Comparison of ENCODE assay signal across 9 mouse cellular contexts in the genomic region with DNA sequence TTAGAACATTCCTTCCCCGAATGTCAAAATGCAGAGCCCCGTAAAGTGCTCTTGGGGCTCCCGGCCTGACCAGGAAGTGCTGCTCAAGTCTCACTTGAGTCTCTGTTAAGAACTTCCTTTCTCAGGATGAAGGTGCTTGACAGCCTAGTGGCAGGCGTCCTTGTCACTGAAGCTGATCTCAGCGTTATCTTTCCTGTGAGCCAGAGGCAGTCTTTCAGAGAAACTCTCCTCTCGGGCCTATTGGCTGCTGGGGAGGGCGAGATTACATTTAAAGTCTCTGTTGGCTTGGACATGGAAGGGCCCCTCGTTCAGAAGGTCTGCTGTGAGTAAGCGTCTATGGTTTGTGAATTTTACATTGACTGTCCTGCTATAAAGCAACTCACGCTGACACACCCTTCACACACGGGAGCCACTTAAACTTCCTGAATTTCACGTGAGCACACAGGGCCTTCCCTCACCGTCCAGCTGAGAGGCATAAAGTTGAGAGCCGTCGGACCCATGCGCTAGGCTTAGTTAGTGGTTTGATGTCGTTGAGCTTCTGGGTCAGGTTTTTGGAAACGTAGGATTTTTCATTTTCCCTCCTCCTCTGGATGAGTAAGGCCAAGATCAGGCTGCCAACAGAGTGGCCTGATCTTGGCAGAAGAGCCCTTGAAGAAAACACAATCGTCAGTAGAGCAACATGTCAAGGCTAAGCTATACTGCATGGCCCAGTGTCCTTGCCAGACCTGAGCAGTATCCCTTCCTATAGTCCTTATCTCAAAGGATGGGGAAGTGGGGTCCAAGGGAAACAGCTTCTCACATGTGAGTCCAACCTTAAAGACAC. TPM values are rescaled to one million over a fixed set of nuclear protein-coding genes. Genes with fewer than 3 reads are reported as not detected.
DNase-seq lines count a peak whose midpoint lies in the region; ATAC-seq and TF ChIP-seq lines count a peak whose summit lies in the region.
"Had no signal": no experiment of that assay in that cellular context is flagged by ENCODE, and none has a peak within 500 bp of the region (broad histone marks: within the 10 kb centered on the region; RNA-seq: fewer than 3 reads in every experiment).

No protein-coding gene starts in this region.

- intact Hi-C loops in heart, postnatal 10 days (cut with DNase I): no loop called here

- dilution Hi-C loops in CH12.LX (cut with MboI; ENCODE audit: extremely low pct_ligation_motif_present, extremely low pct_unique_long_range_greater_than_20kb, low sequenced_read_pairs): no loop called here

- H3K4me1 ChIP-seq in CH12.LX (ENCODE audit: control insufficient read depth in 1 of 2, insufficient read depth in 2 of 2): peaks cover 31 to 44% of the 10 kb centered on the region in 2 experiments

- H3K36me3 ChIP-seq in CH12.LX (replicated peaks in 1 of 2; ENCODE audit: control insufficient read depth in 1 of 2, insufficient read depth in 1 of 2, low read length in 1 of 2): peaks cover 0 to 16% of the 10 kb centered on the region in 2 experiments
- H3K36me3 ChIP-seq: limb, embryonic 13.5 days had no signal

- no peak for TF ChIP-seq EP300 in CH12.LX (IDR thresholded peaks at IDR 0.05; ENCODE audit: low read length)

- peak; percentile 64 to 74 for DNase-seq in adrenal gland, adult (ENCODE audit: inconsistent age in 2 of 2, low spot score in 1 of 2)
- DNase-seq in adrenal gland, postnatal 4 days (ENCODE audit: low spot score in 2 of 2): no peak
- DNase-seq in CH12.LX (ENCODE audit: extremely low read depth): peak; percentile 60
- peak; percentile 22 for DNase-seq in heart, postnatal 10 days
- no peak for DNase-seq in right cerebral cortex, postnatal 10 days (ENCODE audit: low spot score in 2 of 2)
- no peak for DNase-seq in layer of hippocampus, adult 9-10 months (ENCODE audit: low spot score)
- DNase-seq in kidney, postnatal 10 days: no peak

- TF ChIP-seq CTCF in CH12.LX (conservative IDR thresholded peaks at IDR 0.05 in 1 of 2, IDR thresholded peaks at IDR 0.05 in 1 of 2; ENCODE audit: low read depth in 2 of 2, low read length in 2 of 2): no peak

- peaks cover 37% of the 10 kb centered on the region for H3K79me2 ChIP-seq in CH12.LX (replicated peaks; ENCODE audit: control insufficient read depth, extremely low read depth, insufficient read depth, poor library complexity, severe bottlenecking)

- H3K27me3 ChIP-seq in CH12.LX (replicated peaks): no peaks in the 10 kb centered on the region
- H3K27me3 ChIP-seq: limb, embryonic 13.5 days had no signal

- H3K9me3 ChIP-seq in CH12.LX (replicated peaks; ENCODE audit: low read length): no peaks in the 10 kb centered on the region
- H3K9me3 ChIP-seq: limb, embryonic 13.5 days had no signal

- H3K9ac ChIP-seq in CH12.LX (ENCODE audit: insufficient read depth, low read depth): peak overlapping the region; percentile 89
- H3K9ac ChIP-seq: limb, embryonic 13.5 days had no signal

- TF ChIP-seq POLR2A in CH12.LX (IDR thresholded peaks at IDR 0.05; ENCODE audit: low read depth, low read length): no peak

- peak; percentile 44 for ATAC-seq in megakaryocyte, adult 5-6 weeks (ENCODE audit: poor library complexity, severe bottlenecking)

- TF ChIP-seq RAD21 in CH12.LX (IDR thresholded peaks at IDR 0.05; ENCODE audit: low read depth, low read length): no peak

- in situ Hi-C loops in CH12.LX (cut with MboI; ENCODE audit: low pct_ligation_motif_present, low pct_unique_long_range_greater_than_20kb, low sequenced_read_pairs): no loop called here

- peak overlapping the region; percentile 79 for H3K27ac ChIP-seq in CH12.LX (ENCODE audit: insufficient read depth, low read depth)
- H3K27ac ChIP-seq: limb, embryonic 13.5 days had no signal

- peak overlapping the region; percentile 82 to 88 (median 83) for H3K4me3 ChIP-seq in CH12.LX (replicated peaks in 1 of 3; ENCODE audit: low read depth in 2 of 3, low read length in 2 of 3, poor library complexity in 1 of 3)
- H3K4me3 ChIP-seq: limb, embryonic 13.5 days had no signal

- peak overlapping the region; percentile 74 for H3K4me2 ChIP-seq in CH12.LX (ENCODE audit: insufficient read depth, low read depth, poor library complexity, severe bottlenecking)
- H3K4me2 ChIP-seq: limb, embryonic 13.5 days had no signal

TF ChIP-seq in CH12.LX, 34 proteins besides CTCF, POLR2A, EP300 and RAD21:
- TF ChIP-seq CHD1 (IDR thresholded peaks at IDR 0.05; ENCODE audit: low read depth, low read length) (peak; percentile 67; the same call in 1 of the 2 replicates), POLR2AphosphoS2 (IDR thresholded peaks at IDR 0.05; ENCODE audit: low read depth, low read length) (no peak), USF1 (IDR thresholded peaks at IDR 0.05; ENCODE audit: low read depth, low read length) (no peak), MAX (IDR thresholded peaks at IDR 0.05; ENCODE audit: low read length) (0 out of 2 replicates have a peak, but pooled peaks have one; percentile 22), IRF4 (IDR thresholded peaks at IDR 0.05; ENCODE audit: low read depth, low read length) (0 out of 2 replicates have a peak, but pooled peaks have one; percentile 15), BHLHE40 (IDR thresholded peaks at IDR 0.05; ENCODE audit: low read depth, low read length) (peak; percentile 91), ELF1 (IDR thresholded peaks at IDR 0.05; ENCODE audit: low read depth, low read length) (peak; percentile 84), KAT2A (IDR thresholded peaks at IDR 0.05; ENCODE audit: insufficient replicate concordance, low read length) (no peak), SIN3A (IDR thresholded peaks at IDR 0.05; ENCODE audit: low read length) (peak; percentile 79), MYC (IDR thresholded peaks at IDR 0.05; ENCODE audit: low read depth, low read length) (0 out of 2 replicates have a peak, but pooled peaks have one; percentile 10), MXI1 (IDR thresholded peaks at IDR 0.05; ENCODE audit: low read depth, low read length) (peak; percentile 62; the same call in 1 of the 2 replicates)

RNA-seq across cellular contexts. Expression of gene Taok3, which starts 14.3 kb away (rescaled TPM):
- total RNA-seq in adrenal gland, postnatal 4 days (2021): 10 to 100 TPM; 39.3 to 39.5 TPM
- 17.4 and 18.6 TPM in 2 replicates for total RNA-seq in CH12.LX (2012; rRNA removed)
- 7.2 and 8.3 TPM in 2 replicates for total RNA-seq in CH12.LX (2014; rRNA removed)
- 34.6 and 35.0 TPM in 2 replicates for polyA plus RNA-seq in CH12.LX (2012; ENCODE audit: insufficient read length, low read depth)
- total RNA-seq in heart, postnatal 10 days (2021): 1 to 10 TPM; 9.4 to 10.0 TPM
- 73.8 and 80.2 TPM in 2 replicates for total RNA-seq in megakaryocyte, adult 5-6 weeks (2015)
- total RNA-seq in megakaryocyte, adult 5-6 weeks (2017): 57.5 and 72.8 TPM in 2 replicates

RNA-seq across cellular contexts. Expression of gene Suds3, which starts 18.4 kb away (rescaled TPM):
- 100 to 1,000 TPM in 1 of 2 experiments, 10 to 100 TPM in 1; 97.0 to 108 TPM for total RNA-seq in adrenal gland, postnatal 4 days (2021)
- total RNA-seq in CH12.LX (2012; rRNA removed): 54.2 and 64.9 TPM in 2 replicates
- 68.1 and 70.9 TPM in 2 replicates for total RNA-seq in CH12.LX (2014; rRNA removed)
- 103 and 134 TPM in 2 replicates for polyA plus RNA-seq in CH12.LX (2012; ENCODE audit: insufficient read length, low read depth)
- total RNA-seq in heart, postnatal 10 days (2021): 10 to 100 TPM; 63.7 to 88.5 TPM
- 18.0 and 18.8 TPM in 2 replicates for total RNA-seq in megakaryocyte, adult 5-6 weeks (2015)
- total RNA-seq in megakaryocyte, adult 5-6 weeks (2017): 93.5 and 102 TPM in 2 replicates

Comparison
In these comparisons a context has a peak if more than half of its experiments do, and no peak if none do; other contexts are left out.
1. DNase-seq: peak in adrenal gland, adult (2 of 2), CH12.LX (single experiment) and heart, postnatal 10 days (2 of 2); none in adrenal gland, postnatal 4 days (0 of 2), right cerebral cortex, postnatal 10 days (0 of 2), layer of hippocampus, adult 9-10 months (single experiment) and kidney, postnatal 10 days (single experiment).